13 mouse cellular contexts compared by ENCODE assay signal in genomic region chr1:154983325-154983724, GRCm38 (mm10).
DNase-seq lines count a peak whose midpoint lies in the region; ATAC-seq and TF ChIP-seq lines count a peak whose summit lies in the region.
"Had no signal": no experiment of that assay in that cellular context is flagged by ENCODE, and none has a peak within 500 bp of the region (broad histone marks: within the 10 kb centered on the region; RNA-seq: fewer than 3 reads in every experiment).

No protein-coding gene starts in this region.

- WGBS in intestine, postnatal 0 days: 40% methylated on average over 7 of the region's 7 CpGs
- 49% methylated on average over 7 of the region's 7 CpGs for WGBS in intestine, embryonic 16.5 days
- WGBS in forebrain, embryonic 15.5 days: 87% methylated on average over 7 of the region's 7 CpGs
- 58% methylated on average over 7 of the region's 7 CpGs for WGBS in intestine, embryonic 15.5 days

- H3K27ac ChIP-seq in intestine, postnatal 0 days (ENCODE audit: low read depth, low read length): no peak overlapping the region
- no peak overlapping the region for H3K27ac ChIP-seq in intestine, embryonic 16.5 days (ENCODE audit: low read length)
- H3K27ac ChIP-seq in forebrain, embryonic 15.5 days (replicated peaks): no peak overlapping the region
- H3K27ac ChIP-seq in intestine, embryonic 15.5 days: no peak overlapping the region

- no peaks in the 10 kb centered on the region for H3K4me1 ChIP-seq in intestine, postnatal 0 days (replicated peaks; ENCODE audit: control insufficient read depth, insufficient read depth, low read length)
- H3K4me1 ChIP-seq in intestine, embryonic 16.5 days (ENCODE audit: control insufficient read depth, insufficient read depth, low read length): no peaks in the 10 kb centered on the region
- H3K4me1 ChIP-seq in forebrain, embryonic 15.5 days: no peaks in the 10 kb centered on the region
- H3K4me1 ChIP-seq in intestine, embryonic 15.5 days (replicated peaks): no peaks in the 10 kb centered on the region

- no peak overlapping the region for H3K9ac ChIP-seq in intestine, postnatal 0 days (ENCODE audit: low read depth, low read length)
- no peak overlapping the region for H3K9ac ChIP-seq in intestine, embryonic 16.5 days (ENCODE audit: low read depth, low read length)
- H3K9ac ChIP-seq in forebrain, embryonic 15.5 days (replicated peaks): no peak overlapping the region
- no peak overlapping the region for H3K9ac ChIP-seq in intestine, embryonic 15.5 days

- no peaks in the 10 kb centered on the region for H3K36me3 ChIP-seq in intestine, postnatal 0 days (ENCODE audit: control insufficient read depth, insufficient read depth)
- no peaks in the 10 kb centered on the region for H3K36me3 ChIP-seq in intestine, embryonic 16.5 days (ENCODE audit: control insufficient read depth, insufficient read depth, low read length)
- H3K36me3 ChIP-seq in forebrain, embryonic 15.5 days: no peaks in the 10 kb centered on the region
- H3K36me3 ChIP-seq in intestine, embryonic 15.5 days: no peaks in the 10 kb centered on the region

- TF ChIP-seq CTCF in intestine, postnatal 0 days (IDR thresholded peaks at IDR 0.05; ENCODE audit: low read depth): peak; percentile 17; the same call in 1 of the 2 replicates

- ATAC-seq in intestine, postnatal 0 days: no peak
- no peak for ATAC-seq in intestine, embryonic 16.5 days
- no peak for ATAC-seq in forebrain, embryonic 15.5 days (replicated peaks)
- ATAC-seq in intestine, embryonic 15.5 days: no peak
- ATAC-seq: CD4-positive, CD25-positive, alpha-beta regulatory T cell, adult 4 months had no signal

- H3K9me3 ChIP-seq in intestine, postnatal 0 days (ENCODE audit: control insufficient read depth): no peaks in the 10 kb centered on the region
- no peaks in the 10 kb centered on the region for H3K9me3 ChIP-seq in intestine, embryonic 16.5 days (ENCODE audit: control insufficient read depth, low read length)
- no peaks in the 10 kb centered on the region for H3K9me3 ChIP-seq in forebrain, embryonic 15.5 days
- H3K9me3 ChIP-seq in intestine, embryonic 15.5 days: no peaks in the 10 kb centered on the region

- peak; percentile 91 for DNase-seq in adrenal gland, postnatal 14 days
- DNase-seq in gastrocnemius, adult 18-20 months (ENCODE audit: low spot score): peak; percentile 82
- DNase-seq in lung, postnatal 36 days: peak; percentile 16
- DNase-seq in spleen, adult 12 weeks (ENCODE audit: low spot score): no peak
- DNase-seq: kidney, postnatal 36 days; liver; right cerebral cortex, postnatal 14 days; thymus, postnatal 4 days had no signal

- H3K27me3 ChIP-seq in intestine, postnatal 0 days (replicated peaks; ENCODE audit: control insufficient read depth, insufficient read depth, low read length): no peaks in the 10 kb centered on the region
- H3K27me3 ChIP-seq in intestine, embryonic 16.5 days (replicated peaks; ENCODE audit: control insufficient read depth, insufficient read depth, low read length): no peaks in the 10 kb centered on the region
- no peaks in the 10 kb centered on the region for H3K27me3 ChIP-seq in forebrain, embryonic 15.5 days
- H3K27me3 ChIP-seq in intestine, embryonic 15.5 days (replicated peaks): no peaks in the 10 kb centered on the region

- no peak overlapping the region for H3K4me3 ChIP-seq in intestine, postnatal 0 days (ENCODE audit: low read depth, low read length)
- no peak overlapping the region for H3K4me3 ChIP-seq in intestine, embryonic 16.5 days (ENCODE audit: low read length)
- no peak overlapping the region for H3K4me3 ChIP-seq in forebrain, embryonic 15.5 days
- no peak overlapping the region for H3K4me3 ChIP-seq in intestine, embryonic 15.5 days (replicated peaks)

- no peak overlapping the region for H3K4me2 ChIP-seq in intestine, postnatal 0 days (replicated peaks; ENCODE audit: low read depth)
- H3K4me2 ChIP-seq in intestine, embryonic 16.5 days (ENCODE audit: low read depth, low read length): no peak overlapping the region
- no peak overlapping the region for H3K4me2 ChIP-seq in forebrain, embryonic 15.5 days (replicated peaks)
- no peak overlapping the region for H3K4me2 ChIP-seq in intestine, embryonic 15.5 days (replicated peaks)
